Comparison of ENCODE assay signal across 19 mouse cellular contexts in the genomic region with DNA sequence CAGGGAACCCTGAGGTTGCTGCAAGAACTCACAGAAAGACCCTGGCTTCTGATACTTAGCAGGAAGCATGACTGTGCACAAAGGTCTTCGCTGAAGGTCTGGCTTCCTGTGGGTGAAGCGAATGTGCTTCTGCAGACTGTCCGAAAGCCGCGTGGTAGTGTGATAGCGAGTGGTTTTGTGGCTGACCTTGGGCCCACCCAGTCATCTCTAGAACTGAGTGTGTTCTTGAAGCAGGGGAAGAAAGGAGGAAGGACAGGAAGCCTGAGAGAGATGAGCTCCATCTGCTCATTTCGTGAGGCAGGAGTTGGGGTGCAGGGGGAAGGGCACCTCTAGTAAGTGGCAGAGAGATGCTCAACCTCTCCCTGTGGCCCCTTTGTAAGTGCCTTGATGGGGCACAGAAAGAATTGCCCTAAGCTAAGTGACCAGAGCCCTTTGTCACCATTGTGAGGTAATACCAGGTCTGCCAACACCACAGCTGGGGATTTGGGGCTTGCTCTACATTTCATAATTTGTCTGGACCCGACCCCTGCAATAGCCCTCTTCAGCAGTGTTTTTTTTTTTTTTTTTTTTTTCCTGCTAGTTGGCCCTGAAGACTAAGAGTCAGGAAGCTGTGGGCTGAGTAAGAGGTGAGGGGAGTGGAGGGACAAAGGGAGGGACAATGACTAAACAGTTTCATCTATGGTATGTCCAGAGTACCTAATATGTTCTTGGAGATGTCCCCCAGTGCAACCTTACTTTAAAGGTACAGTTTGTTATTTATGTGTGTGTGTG. TPM values are rescaled to one million over a fixed set of nuclear protein-coding genes. Genes with fewer than 3 reads are reported as not detected.
DNase-seq lines count a peak whose midpoint lies in the region; ATAC-seq and TF ChIP-seq lines count a peak whose summit lies in the region.
"Had no signal": no experiment of that assay in that cellular context is flagged by ENCODE, and none has a peak within 500 bp of the region (broad histone marks: within the 10 kb centered on the region; RNA-seq: fewer than 3 reads in every experiment).

No protein-coding gene starts in this region.

- intact Hi-C loops in left cerebral cortex, postnatal 4 days (cut with DNase I): no loop called here

- peak; percentile 19 for DNase-seq in CD4-positive, CD25-positive, alpha-beta regulatory T cell, adult 2 months (ENCODE audit: low read depth, low spot score)
- no peak for DNase-seq in G1E (ENCODE audit: low spot score)
- DNase-seq in induced T-regulatory cell, adult 2 months (ENCODE audit: low read depth): peak; percentile 65
- peak; percentile 41 for DNase-seq in naive thymus-derived CD4-positive, alpha-beta T cell, adult 2 months (ENCODE audit: low read depth)
- no peak for DNase-seq in neural tube, embryonic 10.5 days (ENCODE audit: extremely low spot score, low spot score)
- no peak for DNase-seq in right cerebral cortex, postnatal 4 days
- no peak for DNase-seq in left cerebral cortex, postnatal 4 days
- DNase-seq: adrenal gland, postnatal 36 days; heart, adult 18-20 months; heart, postnatal 14 days had no signal

- no peaks in the 10 kb centered on the region for H3K36me3 ChIP-seq in G1E (replicated peaks)
- H3K36me3 ChIP-seq: embryonic facial prominence, embryonic 13.5 days; forebrain, embryonic 10.5 days had no signal

- H3K27me3 ChIP-seq in G1E (ENCODE audit: insufficient read depth, low read length): peaks cover 10% of the 10 kb centered on the region
- H3K27me3 ChIP-seq: embryonic facial prominence, embryonic 13.5 days had no signal

- peak; percentile 40; the same call in 1 of the 2 replicates for ATAC-seq in G1E (ENCODE audit: extremely low read depth, insufficient number of reproducible peaks, low FRiP score, poor library complexity, severe bottlenecking)
- ATAC-seq: inflammation-experienced regulatory T-cells, adult 6 months had no signal

- H3K4me3 ChIP-seq in G1E (ENCODE audit: low read depth, low read length): no peak overlapping the region
- H3K4me3 ChIP-seq: embryonic facial prominence, embryonic 13.5 days; forebrain, embryonic 10.5 days had no signal

- TF ChIP-seq CTCF in G1E (IDR thresholded peaks at IDR 0.05; ENCODE audit: low read depth, low read length): no peak

- no peaks in the 10 kb centered on the region for H3K4me1 ChIP-seq in G1E (ENCODE audit: insufficient read depth, low read depth, low read length)
- H3K4me1 ChIP-seq: embryonic facial prominence, embryonic 13.5 days; forebrain, embryonic 10.5 days had no signal

- no peaks in the 10 kb centered on the region for H3K9me3 ChIP-seq in G1E (replicated peaks)
- H3K9me3 ChIP-seq: embryonic facial prominence, embryonic 13.5 days; forebrain, embryonic 10.5 days had no signal

RNA-seq across cellular contexts. Expression of a gene that starts 6.2 kb away (rescaled TPM):
- total RNA-seq in G1E (2014; fragmentation: Nextera tagmentation) (5.3 and 6.2 TPM in 2 replicates), G1E (2017) (5.5 and 5.8 TPM in 2 replicates)
- 4.4 and 6.7 TPM in 2 replicates for polyA plus RNA-seq in G1E (2012)
- 10 to 100 TPM; 33.5 to 41.3 TPM for total RNA-seq in left cerebral cortex, postnatal 4 days (2021)

RNA-seq across cellular contexts. Expression of a gene that starts 13.0 kb away (rescaled TPM):
- total RNA-seq in G1E (2014; fragmentation: Nextera tagmentation) (not detected in 2 replicates), G1E (2017) (0.16 TPM in 1 of 2 replicates, not detected in the other)
- not detected in 2 replicates for polyA plus RNA-seq in G1E (2012)
- total RNA-seq in left cerebral cortex, postnatal 4 days (2021): under 1 TPM in 1 of 2 experiments, not detected in 1; 0.52 TPM
- total RNA-seq: liver, adult 2 months; neutrophil, adult 5-6 weeks had no signal
- polyA plus RNA-seq: liver, adult 2 months; macrophage had no signal

RNA-seq across cellular contexts. Expression of a gene that starts 46.4 kb away (rescaled TPM):
- total RNA-seq in G1E (2014; fragmentation: Nextera tagmentation) (not detected in 2 replicates), G1E (2017) (0.12 and 0.16 TPM in 2 replicates)
- not detected in 2 replicates for polyA plus RNA-seq in G1E (2012)
- not detected for total RNA-seq in left cerebral cortex, postnatal 4 days (2021)
- total RNA-seq: adrenal gland, postnatal 36 days; heart, adult 18-20 months; heart, postnatal 14 days; left cerebral cortex, postnatal 10 days; liver, adult 2 months; midbrain, postnatal 0 days had no signal
- polyA plus RNA-seq: embryonic facial prominence, embryonic 13.5 days; forebrain, embryonic 10.5 days; kidney, postnatal 0 days; midbrain, postnatal 0 days had no signal

Comparison
In these comparisons a context has a peak if more than half of its experiments do, and no peak if none do; other contexts are left out.
1. DNase-seq: peak in CD4-positive, CD25-positive, alpha-beta regulatory T cell, adult 2 months (single experiment), induced T-regulatory cell, adult 2 months (single experiment) and naive thymus-derived CD4-positive, alpha-beta T cell, adult 2 months (single experiment); none in G1E (single experiment), neural tube, embryonic 10.5 days (single experiment), right cerebral cortex, postnatal 4 days (single experiment) and left cerebral cortex, postnatal 4 days (single experiment).
2. RNA of a gene that starts 6.2 kb away (total RNA-seq): 33.5 to 41.3 TPM in left cerebral cortex, postnatal 4 days; 5.3 to 6.2 TPM in G1E; every median in the first group is over 4 times any median in the second.